Mouse (Mus musculus) testis, adult 2 months (tissue): Measurements from ENCODE around the gene Lrrc3.

Experiments
- CTCF ChIP-seq: fragments of 200-500 bp; IDR thresholded peaks from 2 replicates; pipeline ENCODE4 v1.5.1; 2012; ENCODE audit warnings: low read depth, mild to moderate bottlenecking, inconsistent platforms, low read length, moderate library complexity; ENCODE audit not compliant: control insufficient read depth, insufficient read depth, insufficient replicate concordance
- POLR2A ChIP-seq: fragments of 200-500 bp; IDR thresholded peaks from 2 replicates; pipeline ENCODE4 v1.6.1; 2012; ENCODE audit warnings: low read depth, mild to moderate bottlenecking, inconsistent platforms, low read length, moderate library complexity; ENCODE audit not compliant: control insufficient read depth

DNA sequence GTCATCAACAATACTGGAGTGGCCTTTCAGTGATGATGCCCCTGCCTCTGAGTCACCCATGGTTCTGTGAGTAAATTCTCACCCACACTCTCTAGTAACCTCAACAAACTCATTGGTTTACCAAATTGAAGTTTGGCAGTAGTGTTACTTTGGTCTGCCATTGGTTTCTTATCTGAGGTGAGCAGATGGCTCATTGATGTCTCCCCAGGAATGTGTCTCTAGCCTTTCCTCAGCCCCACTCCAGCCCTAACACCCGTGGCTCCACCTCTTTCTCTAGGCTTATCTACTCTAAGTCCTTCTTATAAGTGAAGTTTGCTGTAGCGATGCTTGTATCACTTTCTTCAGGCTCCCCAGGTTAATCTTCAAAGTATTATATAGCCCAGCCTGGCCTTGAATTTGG is 37.3 kb upstream of the Lrrc3 start:
- no peak for TF ChIP-seq CTCF
- TF ChIP-seq POLR2A = no peak
